Mouse (Mus musculus): Measurements from ENCODE around the gene Vrk1. TPM values are rescaled to one million over a fixed set of nuclear protein-coding genes. Genes with fewer than 3 reads are reported as not detected.

Gene Vrk1
- polyA plus RNA-seq, 3 experiments from 2014 or later = 124 to 151 (median 151) TPM

Other genes with a start within 250 kb of the Vrk1 start
- 100 to 1,000 TPM in 2 of 3 experiments, 10 to 100 TPM in 1; 98.1 to 132 (median 105) TPM for gene Papola, start 225.5 kb upstream of the Vrk1 start, polyA plus RNA-seq (2017; shearing (Covaris generic))